Mouse (Mus musculus): ENCODE results near the gene Cfd.
"Not testable (repeated sequence)": the region's sequence is repeated elsewhere in the genome, so short reads cannot be mapped to it uniquely, and the experiment has no call there.

Cfd gene

GRCm38 (mm10) chr10:79861230-79862048, 29.2 kb upstream of the Cfd start:
- no peak for DNase-seq (ENCODE audit: low spot score)

- DNase-seq (ENCODE audit: low spot score) = no peak
These were observed 28.4 kb upstream of the Cfd start for GRCm38 (mm10) chr10:79862049-79862788.

- DNase-seq (ENCODE audit: low spot score) = no peak
These were observed 27.7 kb upstream of the Cfd start for GRCm38 (mm10) chr10:79862925-79863324.

- DNase-seq (ENCODE audit: low spot score) = no peak
These were observed 26.1 kb upstream of the Cfd start for GRCm38 (mm10) chr10:79864351-79865188.

- DNase-seq (ENCODE audit: low spot score) = no peak
These were observed 25.5 kb upstream of the Cfd start for GRCm38 (mm10) chr10:79865189-79865601.

GRCm38 (mm10) chr10:79865801-79866295, 24.8 kb upstream of the Cfd start:
- DNase-seq (ENCODE audit: low spot score) = no peak

GRCm38 (mm10) chr10:79866601-79867000, 24.1 kb upstream of the Cfd start:
- DNase-seq (ENCODE audit: low spot score) = no peak

- DNase-seq (ENCODE audit: low spot score) = no peak
These were observed 18.8 kb upstream of the Cfd start for GRCm38 (mm10) chr10:79871845-79872244.

GRCm38 (mm10) chr10:79872862-79873261, 17.8 kb upstream of the Cfd start:
- no peak for DNase-seq (ENCODE audit: low spot score)

- DNase-seq (ENCODE audit: low spot score) = no peak
These were observed 17.3 kb upstream of the Cfd start for GRCm38 (mm10) chr10:79873313-79873712.

GRCm38 (mm10) chr10:79873715-79874289, 16.9 kb upstream of the Cfd start:
- no peak for DNase-seq (ENCODE audit: low spot score)

GRCm38 (mm10) chr10:79874290-79874862, 16.3 kb upstream of the Cfd start, which contains the start of the genes Prtn3 and Plppr3:
Gene Prtn3 (plus strand): TSS chr10:79874476.
Gene Plppr3 (minus strand): TSS chr10:79874634.
- DNase-seq (ENCODE audit: low spot score) = no peak

GRCm38 (mm10) chr10:79877174-79877573, 13.5 kb upstream of the Cfd start:
- no peak for DNase-seq (ENCODE audit: low spot score)

- no peak for DNase-seq (ENCODE audit: low spot score)
These were observed 12.9 kb upstream of the Cfd start for GRCm38 (mm10) chr10:79877757-79878156.

- no peak for DNase-seq (ENCODE audit: low spot score)
These were observed 11.1 kb upstream of the Cfd start for GRCm38 (mm10) chr10:79879527-79879926.

- DNase-seq (ENCODE audit: low spot score) = no peak
These were observed 9.9 kb upstream of the Cfd start for GRCm38 (mm10) chr10:79880721-79881120.

GRCm38 (mm10) chr10:79881981-79882380, 8.7 kb upstream of the Cfd start:
- no peak for DNase-seq (ENCODE audit: low spot score)

GRCm38 (mm10) chr10:79883297-79884084, 7.2 kb upstream of the Cfd start:
- DNase-seq (ENCODE audit: low spot score) = peak; percentile 61

- no peak for DNase-seq (ENCODE audit: low spot score)
These were observed 6.2 kb upstream of the Cfd start for GRCm38 (mm10) chr10:79884446-79884845.

- not testable (repeated sequence) for DNase-seq (ENCODE audit: low spot score)
These were observed 5.7 kb upstream of the Cfd start for GRCm38 (mm10) chr10:79884938-79885337.
